Mouse (Mus musculus): ENCODE measurements around the gene Fam117a.

Gene Fam117a

DNA sequence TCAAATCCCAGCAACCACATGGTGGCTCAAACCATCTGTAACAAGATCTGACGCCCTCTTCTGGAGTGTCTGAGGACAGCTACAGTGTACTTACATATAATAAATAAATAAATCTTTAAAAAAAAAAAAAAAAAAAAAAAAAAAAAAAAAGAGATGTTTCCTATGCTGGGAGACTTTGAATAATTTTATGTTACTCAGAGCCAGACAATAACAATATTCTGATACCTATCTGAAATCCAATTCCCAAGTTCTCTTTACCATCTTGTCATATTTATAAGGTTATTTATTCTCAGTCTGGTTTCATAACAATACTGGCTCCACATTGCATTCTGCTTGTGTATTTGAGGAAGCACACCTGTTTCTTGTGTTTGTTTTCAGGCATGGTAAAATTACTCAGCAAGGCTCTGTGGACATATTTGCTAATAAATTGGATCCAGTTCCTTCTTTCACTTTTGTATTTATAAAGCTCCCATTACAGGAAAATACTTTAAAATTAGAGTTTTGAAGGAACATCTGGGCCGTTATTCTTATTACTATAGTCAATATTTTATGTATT, 84.1 kb downstream of the Fam117a start:
- DNase-seq (ENCODE audit: low read depth, low spot score) = no peak

DNA sequence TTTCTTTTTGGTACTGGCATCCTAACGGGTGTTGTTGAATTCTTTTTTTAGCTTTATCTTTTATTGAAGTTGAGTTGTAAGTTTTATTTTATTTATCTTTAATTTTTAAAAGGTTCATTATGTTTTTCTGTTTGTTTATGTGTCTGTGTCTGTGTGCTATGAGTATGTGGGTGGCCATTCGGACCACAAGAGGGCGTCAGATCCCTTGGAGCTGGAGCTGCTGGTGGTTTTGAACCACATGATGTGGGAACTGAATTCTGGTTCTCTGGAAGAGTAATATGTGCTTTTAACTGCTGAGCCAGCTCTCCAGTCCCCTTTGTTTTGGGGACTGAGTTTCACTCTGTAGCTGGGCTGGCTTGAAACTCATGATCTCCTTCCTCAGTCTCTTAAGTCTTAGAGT, 86.7 kb downstream of the Fam117a start:
- DNase-seq (ENCODE audit: low read depth, low spot score) = no peak

DNA sequence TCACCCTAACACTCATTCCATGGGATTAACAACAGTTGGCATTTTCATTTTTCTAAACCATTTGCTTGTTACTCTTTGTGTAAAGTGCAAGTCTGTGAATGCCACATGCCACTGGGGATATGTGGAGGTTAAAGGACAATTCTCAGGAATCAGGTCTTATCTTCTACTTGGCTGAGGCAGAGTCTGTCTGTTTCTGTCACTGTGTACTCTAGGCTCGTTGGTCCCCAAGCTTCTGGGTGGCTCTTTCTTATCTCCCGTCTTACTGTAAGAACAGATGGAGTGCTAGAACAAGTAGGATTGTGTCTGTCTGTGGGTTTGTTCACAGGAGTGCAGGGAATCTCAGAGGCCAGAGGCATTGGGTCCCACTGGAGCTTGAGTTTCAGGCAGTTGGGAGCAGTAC, 94.5 kb downstream of the Fam117a start:
- DNase-seq (ENCODE audit: low read depth, low spot score) = no peak
